Mouse (Mus musculus): ENCODE measurements around the gene Zfp865. TPM values are rescaled to one million over a fixed set of nuclear protein-coding genes. Genes with fewer than 3 reads are reported as not detected.

The Zfp865 gene
- polyA plus RNA-seq, 1 experiment from 2014 or later = 5.1 TPM

DNA sequence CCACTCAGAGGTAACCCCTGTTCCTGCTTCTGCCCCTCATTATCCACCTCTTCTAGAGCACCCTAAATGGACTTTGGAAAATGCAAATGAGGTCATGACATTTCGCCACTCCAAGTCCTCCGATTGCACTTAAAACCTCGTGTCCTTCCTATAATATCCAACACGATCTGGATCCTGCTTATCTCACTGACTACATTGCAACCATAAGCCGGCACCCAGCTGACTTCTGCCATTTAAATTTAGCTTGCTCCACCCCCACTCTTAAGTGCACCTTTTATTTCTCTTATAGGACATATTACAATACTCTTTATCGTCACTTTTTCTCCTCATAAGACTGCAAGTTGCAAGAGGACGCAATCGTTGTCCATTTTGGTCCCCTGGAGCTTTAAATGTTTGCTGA lies 17.3 kb downstream of the Zfp865 start:
- Histone ChIP-seq H3K9ac (ENCODE audit: low read length) (peak overlapping the region; percentile 72; the same call in 1 of the 2 replicates), H3K9me3 (ENCODE audit: control insufficient read depth, low read length) (no peaks in the 10 kb centered on the region), H3K27ac (ENCODE audit: low read depth, low read length) (peak overlapping the region; percentile 92; the same call in 1 of the 2 replicates), H3K4me1 (ENCODE audit: control insufficient read depth, insufficient read depth, low read length) (peaks cover 8% of the 10 kb centered on the region), H3K4me3 (ENCODE audit: low read depth, low read length) (peak overlapping the region; percentile 56; the same call in 1 of the 2 replicates), H3K27me3 (ENCODE audit: control insufficient read depth, insufficient read depth, low read length) (no peaks in the 10 kb centered on the region), H3K36me3 (ENCODE audit: control insufficient read depth, insufficient read depth, low read length) (peaks cover 28% of the 10 kb centered on the region), H3K4me2 (peak overlapping the region; percentile 38)
- ATAC-seq (ENCODE audit: low FRiP score) = no peak
- peak; percentile 76 for DNase-seq (ENCODE audit: low spot score, missing footprints)
- WGBS = 90% methylated on average over 8 of the region's 8 CpGs

DNA sequence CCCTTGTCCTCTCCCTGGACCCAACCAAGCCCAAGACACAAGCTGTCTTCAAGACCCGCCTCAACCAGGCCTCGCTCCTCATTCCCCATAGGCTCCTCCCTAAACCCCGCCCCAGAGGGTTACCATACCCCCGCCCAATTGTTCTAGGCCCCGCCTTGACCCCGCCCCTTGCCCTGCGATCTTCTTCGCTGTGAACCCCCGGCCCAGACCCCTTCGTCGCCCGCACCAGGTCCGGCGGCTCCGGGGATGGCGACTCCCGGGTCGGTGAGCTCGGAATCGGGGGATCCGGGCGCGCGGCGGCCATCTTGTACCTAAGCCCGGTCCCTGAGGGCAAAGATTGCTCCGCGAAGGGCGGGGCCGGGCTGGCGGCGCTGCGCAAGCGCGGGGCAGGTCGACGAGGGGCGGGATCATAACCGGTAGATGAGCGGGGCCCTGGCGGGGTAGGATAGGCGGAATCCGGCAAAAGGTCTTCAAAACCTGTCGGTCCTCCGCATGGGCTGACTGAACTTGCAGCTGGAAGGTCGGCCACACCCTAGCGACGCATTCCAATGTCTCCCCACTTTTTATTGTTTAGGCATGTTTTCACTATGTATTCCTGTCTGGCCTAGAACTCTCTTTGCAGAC lies 18.0 kb downstream of the Zfp865 start, which contains the start of gene Zfp784:
Gene Zfp784 (minus strand): TSS at position 338 of the 624 bp plus-strand sequence.
- peak; percentile 97 for ATAC-seq (ENCODE audit: low FRiP score)
- under 1% methylated on average over 48 of the region's 48 CpGs for WGBS

DNA sequence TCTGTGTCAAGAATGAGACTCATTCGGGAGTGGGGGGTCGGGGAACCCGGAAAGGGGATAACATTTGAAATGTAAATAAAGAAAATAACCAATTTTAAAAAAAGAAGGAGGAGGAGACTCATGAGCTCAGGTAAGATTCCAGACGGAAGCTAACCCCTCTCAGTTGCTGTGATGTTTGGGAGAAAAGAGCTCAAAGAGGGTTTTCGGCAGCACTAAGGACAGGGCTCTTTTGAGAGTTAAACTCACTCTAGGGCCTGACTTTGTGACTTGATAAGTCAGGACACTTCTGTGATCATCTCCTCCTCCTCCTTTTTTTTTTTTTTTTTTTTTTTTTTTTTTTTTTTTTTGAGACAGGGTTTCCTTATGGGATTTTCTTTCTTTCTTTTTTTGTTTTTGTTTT lies 18.8 kb downstream of the Zfp865 start:
- Histone ChIP-seq H3K36me3 (ENCODE audit: control insufficient read depth, insufficient read depth, low read length) (peaks cover 15% of the 10 kb centered on the region), H3K9me3 (ENCODE audit: control insufficient read depth, low read length) (no peaks in the 10 kb centered on the region), H3K27me3 (ENCODE audit: control insufficient read depth, insufficient read depth, low read length) (no peaks in the 10 kb centered on the region), H3K4me3 (ENCODE audit: low read depth, low read length) (peak overlapping the region; percentile 56), H3K4me1 (ENCODE audit: control insufficient read depth, insufficient read depth, low read length) (peaks cover 8% of the 10 kb centered on the region), H3K4me2 (peak overlapping the region; percentile 39), H3K27ac (ENCODE audit: low read depth, low read length) (no peak overlapping the region), H3K9ac (ENCODE audit: low read length) (peak overlapping the region; percentile 72; the same call in 1 of the 2 replicates)
- no peak for DNase-seq (ENCODE audit: low spot score, missing footprints)
- WGBS = 48% methylated on average over 5 of the region's 5 CpGs
- no peak for ATAC-seq (ENCODE audit: low FRiP score)

More for the DNA sequence above, 18.0 kb downstream of the Zfp865 start, which contains the start of gene Zfp784:
- Histone ChIP-seq H3K9me3 (ENCODE audit: control insufficient read depth, low read length) (no peaks in the 10 kb centered on the region), H3K4me1 (ENCODE audit: control insufficient read depth, insufficient read depth, low read length) (peaks cover 8% of the 10 kb centered on the region), H3K9ac (ENCODE audit: low read length) (peak within 1 kb of the TSS; percentile 72), H3K36me3 (ENCODE audit: control insufficient read depth, insufficient read depth, low read length) (peaks cover 21% of the 10 kb centered on the region), H3K27me3 (ENCODE audit: control insufficient read depth, insufficient read depth, low read length) (no peaks in the 10 kb centered on the region), H3K27ac (ENCODE audit: low read depth, low read length) (peak within 1 kb of the TSS; percentile 92), H3K4me2 (peak within 1 kb of the TSS; percentile 39), H3K4me3 (ENCODE audit: low read depth, low read length) (peak within 1 kb of the TSS; percentile 56)
- DNase-seq (ENCODE audit: low spot score, missing footprints) = peak; percentile 98

DNA sequence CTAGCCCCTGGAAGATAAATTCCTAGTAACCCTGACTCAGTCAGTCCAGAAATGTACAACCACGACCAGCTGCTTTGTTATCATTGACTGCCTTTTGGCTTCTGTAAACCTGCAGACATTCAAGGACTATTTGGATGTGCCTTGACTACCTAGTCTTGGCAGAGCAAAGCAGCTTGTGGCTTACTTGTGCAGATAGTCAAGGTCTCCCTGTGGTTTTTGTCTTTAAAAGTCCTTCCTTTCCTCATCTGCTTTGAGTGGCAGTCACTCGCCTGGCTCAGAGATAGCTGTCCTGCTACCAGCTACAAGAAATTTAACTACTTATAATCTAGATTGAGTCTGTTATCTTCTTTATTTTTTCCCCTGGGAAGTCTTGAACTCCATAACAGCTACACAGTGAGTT lies 24.8 kb downstream of the Zfp865 start:
- Histone ChIP-seq H3K4me2 (no peak overlapping the region), H3K9ac (ENCODE audit: low read length) (no peak overlapping the region), H3K9me3 (ENCODE audit: control insufficient read depth, low read length) (no peaks in the 10 kb centered on the region), H3K36me3 (ENCODE audit: control insufficient read depth, insufficient read depth, low read length) (0 out of 2 replicates have a peak, but pooled peaks cover 3% of the 10 kb centered on the region), H3K4me3 (ENCODE audit: low read depth, low read length) (no peak overlapping the region), H3K27me3 (ENCODE audit: control insufficient read depth, insufficient read depth, low read length) (no peaks in the 10 kb centered on the region), H3K4me1 (ENCODE audit: control insufficient read depth, insufficient read depth, low read length) (no peaks in the 10 kb centered on the region), H3K27ac (ENCODE audit: low read depth, low read length) (no peak overlapping the region)
- WGBS = 80% methylated on average over 2 of the region's 2 CpGs
- no peak for ATAC-seq (ENCODE audit: low FRiP score)
- DNase-seq (ENCODE audit: low spot score, missing footprints) = no peak

DNA sequence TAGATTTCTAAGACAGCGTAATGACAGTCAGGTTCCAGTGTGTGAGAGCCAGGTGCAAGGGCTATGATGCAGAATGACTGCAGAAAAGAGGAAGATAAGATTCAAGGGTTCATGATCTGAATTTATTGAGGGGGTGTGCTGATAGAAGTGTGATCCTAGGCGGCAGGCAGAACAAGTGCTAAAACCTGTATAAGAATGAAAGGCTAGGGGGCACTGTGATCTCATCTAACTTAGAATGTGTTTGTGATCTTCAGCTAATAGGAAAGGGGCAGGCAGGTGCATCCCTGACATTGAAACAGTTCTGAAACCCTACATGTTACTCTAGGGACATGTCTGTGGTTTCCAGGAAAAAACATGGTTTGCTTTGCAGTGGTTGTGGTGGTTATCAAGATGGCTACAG lies 25.9 kb downstream of the Zfp865 start:
- ATAC-seq (ENCODE audit: low FRiP score) (no peak), DNase-seq (ENCODE audit: low spot score, missing footprints) (no peak)
- peaks cover 3% of the 10 kb centered on the region for H3K4me1 ChIP-seq (ENCODE audit: control insufficient read depth, insufficient read depth, low read length)
- no peak overlapping the region for H3K9ac ChIP-seq (ENCODE audit: low read length)
- no peak overlapping the region for H3K4me3 ChIP-seq (ENCODE audit: low read depth, low read length)
- H3K9me3 ChIP-seq (ENCODE audit: control insufficient read depth, low read length) = no peaks in the 10 kb centered on the region
- 69% methylated on average over 2 of the region's 2 CpGs for WGBS
- no peak overlapping the region for H3K27ac ChIP-seq (ENCODE audit: low read depth, low read length)
- H3K27me3 ChIP-seq (ENCODE audit: control insufficient read depth, insufficient read depth, low read length) = no peaks in the 10 kb centered on the region
- H3K36me3 ChIP-seq (ENCODE audit: control insufficient read depth, insufficient read depth, low read length) = 0 out of 2 replicates have a peak, but pooled peaks cover 3% of the 10 kb centered on the region
- H3K4me2 ChIP-seq = no peak overlapping the region

- Histone ChIP-seq H3K4me2 (no peak overlapping the region), H3K9me3 (ENCODE audit: control insufficient read depth, low read length) (no peaks in the 10 kb centered on the region), H3K9ac (ENCODE audit: low read length) (no peak overlapping the region), H3K4me1 (ENCODE audit: control insufficient read depth, insufficient read depth, low read length) (peaks cover 9% of the 10 kb centered on the region), H3K27ac (ENCODE audit: low read depth, low read length) (no peak overlapping the region), H3K36me3 (ENCODE audit: control insufficient read depth, insufficient read depth, low read length) (no peaks in the 10 kb centered on the region), H3K4me3 (ENCODE audit: low read depth, low read length) (no peak overlapping the region), H3K27me3 (ENCODE audit: control insufficient read depth, insufficient read depth, low read length) (no peaks in the 10 kb centered on the region)
- WGBS = 38% methylated on average over 2 of the region's 2 CpGs
- DNase-seq (ENCODE audit: low spot score, missing footprints) (no peak), ATAC-seq (ENCODE audit: low FRiP score) (no peak)
Measured at GRCm38 (mm10) chr7:5047313-5047712, 27.1 kb downstream of the Zfp865 start.

GRCm38 (mm10) chr7:5051193-5052192 lies 31.3 kb downstream of the Zfp865 start, which contains the start of gene Zfp580:
Gene Zfp580, plus strand, starts transcription at chr7:5051538.
- DNase-seq (ENCODE audit: low spot score, missing footprints) (peak; percentile 99), ATAC-seq (ENCODE audit: low FRiP score) (peak; percentile 87)
- Histone ChIP-seq H3K4me2 (peak within 1 kb of the TSS; percentile 77), H3K4me3 (ENCODE audit: low read depth, low read length) (peak within 1 kb of the TSS; percentile 52), H3K36me3 (ENCODE audit: control insufficient read depth, insufficient read depth, low read length) (no peaks in the 10 kb centered on the region), H3K27me3 (ENCODE audit: control insufficient read depth, insufficient read depth, low read length) (peaks cover 39% of the 10 kb centered on the region), H3K27ac (ENCODE audit: low read depth, low read length) (no peak within 1 kb of the TSS), H3K9ac (ENCODE audit: low read length) (peak within 1 kb of the TSS; percentile 74), H3K4me1 (ENCODE audit: control insufficient read depth, insufficient read depth, low read length) (peaks cover 22% of the 10 kb centered on the region), H3K9me3 (ENCODE audit: control insufficient read depth, low read length) (no peaks in the 10 kb centered on the region)
- 1% methylated on average over 65 of the region's 65 CpGs for WGBS

DNA sequence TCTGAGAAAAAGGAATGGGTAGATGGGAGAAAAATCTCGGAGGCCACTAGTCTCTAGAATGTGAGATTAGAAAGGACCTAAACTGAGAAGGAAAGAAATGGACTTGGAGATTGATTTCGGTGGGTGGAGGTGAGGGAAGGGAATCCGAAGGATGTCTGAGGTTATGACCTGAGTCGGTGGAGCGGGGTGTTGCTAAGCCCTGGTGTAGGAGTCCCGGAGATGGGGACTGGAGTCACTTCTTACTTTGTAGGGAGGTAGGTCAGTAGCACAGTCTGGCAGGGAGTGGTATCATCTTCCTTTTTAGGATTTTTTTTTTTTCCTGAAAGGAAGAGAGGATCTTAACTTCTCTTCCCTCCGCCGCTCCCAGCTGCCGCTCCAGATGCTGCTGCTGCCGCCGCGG lies 32.3 kb downstream of the Zfp865 start:
- Histone ChIP-seq H3K4me2 (peak overlapping the region; percentile 77), H3K9me3 (ENCODE audit: control insufficient read depth, low read length) (no peaks in the 10 kb centered on the region), H3K27me3 (ENCODE audit: control insufficient read depth, insufficient read depth, low read length) (peaks cover 49% of the 10 kb centered on the region), H3K4me1 (ENCODE audit: control insufficient read depth, insufficient read depth, low read length) (peaks cover 28% of the 10 kb centered on the region), H3K36me3 (ENCODE audit: control insufficient read depth, insufficient read depth, low read length) (no peaks in the 10 kb centered on the region), H3K27ac (ENCODE audit: low read depth, low read length) (no peak overlapping the region), H3K9ac (ENCODE audit: low read length) (peak overlapping the region; percentile 54; the same call in 1 of the 2 replicates), H3K4me3 (ENCODE audit: low read depth, low read length) (peak overlapping the region; percentile 52)
- 3% methylated on average over 12 of the region's 12 CpGs for WGBS
- DNase-seq (ENCODE audit: low spot score, missing footprints) = no peak
- ATAC-seq (ENCODE audit: low FRiP score) = no peak
